Mouse (Mus musculus) lung, postnatal 0 days (tissue): ENCODE data around the gene Omp.

Source experiments
- CTCF ChIP-seq: IDR thresholded peaks from 2 replicates; pipeline ENCODE4 v1.5.1; 2016; ENCODE audit warnings: antibody characterized with exemption, mild to moderate bottlenecking
- EP300 ChIP-seq: IDR thresholded peaks from 2 replicates; pipeline ENCODE4 v1.6.1; 2016; ENCODE audit warnings: antibody characterized with exemption, mild to moderate bottlenecking, control low read depth

DNA sequence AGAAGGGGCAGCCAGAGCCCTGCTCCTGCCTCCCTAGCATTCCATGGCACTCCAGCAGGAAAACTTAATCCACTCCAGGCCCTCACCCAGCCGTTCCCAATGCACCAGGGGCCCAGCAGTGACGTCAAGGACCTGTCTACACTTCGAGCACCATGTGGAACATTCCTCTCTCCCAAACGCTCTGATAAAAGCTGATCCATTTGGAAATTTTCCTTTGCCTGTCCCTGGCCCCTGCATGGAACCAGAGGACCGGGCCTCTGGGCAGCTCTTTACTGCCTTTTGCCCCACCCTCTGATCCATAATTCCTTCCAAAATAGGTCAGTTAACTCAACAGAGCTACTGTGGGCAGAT is 41.4 kb downstream of the Omp start:
- TF ChIP-seq CTCF (no peak), EP300 (no peak)
